Mouse (Mus musculus) embryonic fibroblast, embryonic 13.5 days (primary cell): ENCODE measurements around the gene Myrfl.

Source experiments
- CTCF ChIP-seq: IDR thresholded peaks from 2 replicates; pipeline ENCODE4 v1.5.1; 2011; ENCODE audit warnings: mild to moderate bottlenecking, control low read depth, low read length, moderate library complexity, borderline replicate concordance; ENCODE audit not compliant: insufficient read depth
- POLR2A ChIP-seq: IDR thresholded peaks from 2 replicates; pipeline ENCODE4 v1.6.1; 2011; ENCODE audit warnings: low read depth, mild to moderate bottlenecking, control low read depth, low read length, moderate library complexity

- no peak for TF ChIP-seq CTCF
- no peak for TF ChIP-seq POLR2A
These were observed 100.7 kb downstream of the Myrfl start for GRCm38 (mm10) chr10:116796066-116796465.
